Mouse (Mus musculus) thymus, adult 2 months (tissue): Measurements from ENCODE around the gene Colq. TPM values are rescaled to one million over a fixed set of nuclear protein-coding genes. Genes with fewer than 3 reads are reported as not detected.

Experiments used
- DNase-seq: peaks from one replicate; pipeline ENCODE4 v3.0.0; 2021
- H3K27ac ChIP-seq: fragments of 200-500 bp; 2 replicates; pipeline ENCODE4 v1.5.1; 2012; ENCODE audit warnings: low read length, control low read depth; ENCODE audit not compliant: control insufficient read depth, insufficient read depth
- H3K27me3 ChIP-seq: fragments of 200-500 bp; 2 replicates; pipeline ENCODE4 v1.6.1; 2012; ENCODE audit warnings: mild to moderate bottlenecking, low read length, moderate library complexity, mixed read lengths; ENCODE audit not compliant: control insufficient read depth, insufficient read depth
- H3K36me3 ChIP-seq: fragments of 200-500 bp; 2 replicates; pipeline ENCODE4 v1.6.1; 2012; ENCODE audit warnings: mild to moderate bottlenecking, low read length, moderate library complexity; ENCODE audit not compliant: control insufficient read depth, insufficient read depth
- H3K4me1 ChIP-seq: fragments of 200-500 bp; replicated peaks from 2 replicates; pipeline ENCODE4 v1.6.1; 2012; ENCODE audit warnings: low read length; ENCODE audit not compliant: control insufficient read depth, insufficient read depth
- H3K4me3 ChIP-seq: fragments of 200-500 bp; 2 replicates; pipeline ENCODE4 v1.5.1; 2012; ENCODE audit warnings: mild to moderate bottlenecking, low read length, control low read depth, moderate library complexity; ENCODE audit not compliant: control insufficient read depth, insufficient read depth
- CTCF ChIP-seq: fragments of 200-500 bp; IDR thresholded peaks from 2 replicates; pipeline ENCODE4 v1.5.1; 2012; ENCODE audit warnings: mild to moderate bottlenecking, control low read depth, low read length, moderate library complexity, borderline replicate concordance; ENCODE audit not compliant: control insufficient read depth, poor library complexity, insufficient read depth; ENCODE audit errors: extremely low read depth
- POLR2A ChIP-seq: fragments of 200-500 bp; IDR thresholded peaks from 2 replicates; pipeline ENCODE4 v1.6.1; 2012; ENCODE audit warnings: mild to moderate bottlenecking, low read length, control low read depth, moderate library complexity; ENCODE audit not compliant: control insufficient read depth, poor library complexity, insufficient read depth; ENCODE audit errors: extremely low read depth
- WGBS: fragments of 180-500 bp; shearing (Covaris S2); methylation state at CpG from one replicate; pipeline ENCODE4 v1.1.7; 2018; 5-methylcytosine and 5-hydroxymethylcytosine counted together
- polyA plus RNA-seq: library from polyadenylated mRNA; depleted of rRNA; stranded (reverse); fragments of >200 nt; gene quantifications from 2 replicates; pipeline ENCODE4 v1.2.3, GENCODE M21; 2012; rRNA removed

Gene Colq
- polyA plus RNA-seq, 1 experiment: 151 TPM

DNA sequence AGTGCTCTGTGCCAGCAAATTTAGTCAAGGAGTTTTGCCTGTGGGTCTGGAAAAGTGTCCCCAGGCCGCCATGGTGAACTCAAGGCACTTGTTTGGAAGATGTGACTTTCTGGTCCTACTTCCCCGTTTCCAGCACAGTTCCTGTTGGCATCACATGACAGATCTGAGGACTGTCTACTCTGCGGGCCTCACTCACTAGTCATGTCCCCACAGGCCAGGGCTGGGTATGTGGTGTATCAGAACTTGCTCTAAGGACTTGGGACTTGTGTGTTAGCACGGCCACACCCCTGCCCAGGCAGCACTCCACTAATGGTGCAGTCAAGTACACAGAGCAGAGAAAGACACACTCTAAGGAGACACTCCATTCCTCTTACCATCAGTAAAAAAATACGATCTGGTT lies 108.7 kb downstream of the Colq start:
- H3K4me1 ChIP-seq: no peaks in the 10 kb centered on the region
- no peak for TF ChIP-seq CTCF
- no peaks in the 10 kb centered on the region for H3K27me3 ChIP-seq
- H3K4me3 ChIP-seq: no peak overlapping the region
- H3K27ac ChIP-seq: no peak overlapping the region
- no peak for DNase-seq
- peaks cover 82% of the 10 kb centered on the region for H3K36me3 ChIP-seq
- 85% methylated on average over 5 of the region's 5 CpGs for WGBS

DNA sequence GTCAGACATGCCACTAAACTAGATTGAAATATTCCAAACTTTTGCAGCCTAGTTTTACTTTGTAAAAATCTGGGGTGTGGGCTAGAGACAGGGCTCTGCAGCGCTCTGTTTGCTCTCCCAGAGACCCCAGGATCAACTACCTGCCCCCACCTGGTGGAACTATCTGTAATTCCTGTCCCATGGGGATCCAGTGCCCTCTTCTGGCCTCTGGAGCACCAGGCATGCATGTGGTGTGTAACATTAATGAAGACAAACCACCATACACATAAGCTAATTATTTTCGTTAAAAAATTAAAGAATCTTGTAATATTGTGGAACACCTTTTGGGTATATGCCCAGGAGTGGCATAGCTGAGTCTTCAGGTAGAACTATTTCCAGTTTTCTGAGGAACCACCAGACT lies 117.8 kb downstream of the Colq start:
- TF ChIP-seq CTCF: no peak
- TF ChIP-seq POLR2A: no peak
- no peak for DNase-seq
- 89% methylated on average over 2 of the region's 2 CpGs for WGBS
- Histone ChIP-seq H3K4me3 (no peak overlapping the region), H3K4me1 (no peaks in the 10 kb centered on the region), H3K27ac (no peak overlapping the region), H3K27me3 (no peaks in the 10 kb centered on the region), H3K36me3 (peaks cover 1% of the 10 kb centered on the region; the same call in 1 of the 2 replicates)

Other genes with a start within 250 kb of the Colq start
- gene Sh3bp5, start 155.3 kb downstream of the Colq start, polyA plus RNA-seq: 10.5 and 10.7 TPM in 2 replicates
- gene Eaf1, start 96.9 kb downstream of the Colq start, polyA plus RNA-seq: 140 and 151 TPM in 2 replicates
- 26.4 and 28.8 TPM in 2 replicates for gene Mettl6, start 96.3 kb downstream of the Colq start, polyA plus RNA-seq
- not detected in 2 replicates for gene Gm49387, start 49.5 kb upstream of the Colq start, polyA plus RNA-seq
- 34.0 and 42.9 TPM in 2 replicates for gene Btd, start 49.7 kb upstream of the Colq start, polyA plus RNA-seq
- 12.1 and 15.3 TPM in 2 replicates for gene Hacl1, start 49.9 kb upstream of the Colq start, polyA plus RNA-seq
- 18.2 and 20.0 TPM in 2 replicates for gene Ankrd28, start 239.3 kb upstream of the Colq start, polyA plus RNA-seq